Mouse (Mus musculus) MEL (cell line): Measurements from ENCODE around the gene Foxn3. TPM values are rescaled to one million over a fixed set of nuclear protein-coding genes. Genes with fewer than 3 reads are reported as not detected.

ENCODE experiments used
- DNase-seq: peaks from one replicate; pipeline ENCODE4 v3.0.0; 2011; ENCODE audit warnings: low read depth, low spot score
- H3K27ac ChIP-seq: 2 replicates; pipeline ENCODE4 v1.5.1; 2012; ENCODE audit warnings: low read depth, mild to moderate bottlenecking, control low read depth, low read length, moderate library complexity; ENCODE audit not compliant: control insufficient read depth
- H3K27me3 ChIP-seq, 2 experiments: fragments of 150-350 bp in 1 of 2; sonication (generic) in 1 of 2; 2 replicates each; pipeline ENCODE4 v1.6.1; 2012; ENCODE audit warnings: low read length in 2 of 2, mild to moderate bottlenecking in 2 of 2, improper control_type of control experiment in 1 of 2, moderate library complexity in 1 of 2; ENCODE audit not compliant: insufficient read depth in 2 of 2, control insufficient read depth in 1 of 2
- H3K36me3 ChIP-seq, 2 experiments: 2 replicates each; pipeline ENCODE4 v1.6.1; 2012 to 2014; ENCODE audit warnings: low read length in 2 of 2, improper control_type of control experiment in 1 of 2, inconsistent platforms in 1 of 2, mild to moderate bottlenecking in 1 of 2; ENCODE audit not compliant: insufficient read depth in 2 of 2, control insufficient read depth in 1 of 2
- H3K4me1 ChIP-seq, 2 experiments: fragments of 150-350 bp in 1 of 2; sonication (generic) in 1 of 2; 2 replicates each; pipeline ENCODE4 v1.6.1; 2012; ENCODE audit warnings: low read length in 2 of 2, improper control_type of control experiment in 1 of 2, mild to moderate bottlenecking in 1 of 2; ENCODE audit not compliant: insufficient read depth in 2 of 2, control insufficient read depth in 1 of 2
- H3K4me3 ChIP-seq, 2 experiments: fragments of 150-350 bp in 1 of 2; sonication (generic) in 1 of 2; 2 replicates each; pipeline ENCODE4 v1.5.1; 2012; ENCODE audit warnings: low read depth in 2 of 2, low read length in 2 of 2, mild to moderate bottlenecking in 2 of 2, moderate library complexity in 2 of 2, control low read depth in 1 of 2, improper control_type of control experiment in 1 of 2; ENCODE audit not compliant: control insufficient read depth in 1 of 2, insufficient read depth in 1 of 2
- H3K79me2 ChIP-seq: 2 replicates; pipeline ENCODE4 v1.6.1; 2012; ENCODE audit warnings: mild to moderate bottlenecking, low read length, moderate library complexity; ENCODE audit not compliant: control insufficient read depth, poor library complexity, insufficient read depth
- H3K9ac ChIP-seq: 2 replicates; pipeline ENCODE4 v1.6.1; 2012; ENCODE audit warnings: low read depth, mild to moderate bottlenecking, control low read depth, low read length, moderate library complexity; ENCODE audit not compliant: control insufficient read depth, poor library complexity, severe bottlenecking
- H3K9me3 ChIP-seq: fragments of 150-350 bp; sonication (generic); replicated peaks from 2 replicates; pipeline ENCODE4 v1.6.1; 2012; ENCODE audit warnings: mild to moderate bottlenecking, low read length, improper control_type of control experiment, moderate library complexity; ENCODE audit not compliant: insufficient read depth
- CHD1 ChIP-seq: IDR thresholded peaks from 2 replicates; pipeline ENCODE4 v1.6.1; 2012; ENCODE audit warnings: low read depth, mild to moderate bottlenecking, inconsistent platforms, low read length, improper control_type of control experiment
- CTCF ChIP-seq, 3 experiments: IDR thresholded peaks in 2 of 3; conservative IDR thresholded peaks in 1 of 3; 2 replicates each; pipeline ENCODE4 v1.5.1; 2011 to 2012; ENCODE audit warnings: low read length in 3 of 3, low read depth in 2 of 3, mild to moderate bottlenecking in 2 of 3, improper control_type of control experiment in 1 of 3, inconsistent platforms in 1 of 3, mixed read lengths in 1 of 3, moderate library complexity in 1 of 3; ENCODE audit not compliant: control insufficient read depth in 1 of 3, insufficient read depth in 1 of 3, poor library complexity in 1 of 3, severe bottlenecking in 1 of 3
- ETS1 ChIP-seq: IDR thresholded peaks from 2 replicates; pipeline ENCODE4 v1.6.1; 2012; ENCODE audit warnings: low read depth, mild to moderate bottlenecking, inconsistent platforms, low read length, improper control_type of control experiment, moderate library complexity
- GATA1 ChIP-seq: IDR thresholded peaks from 2 replicates; pipeline ENCODE4 v1.6.1; 2011; ENCODE audit warnings: low read depth, low read length, improper control_type of control experiment
- HCFC1 ChIP-seq: IDR thresholded peaks from 2 replicates; pipeline ENCODE4 v1.6.1; 2012; ENCODE audit warnings: low read depth, mild to moderate bottlenecking, inconsistent platforms, low read length, improper control_type of control experiment, moderate library complexity
- JUND ChIP-seq: IDR thresholded peaks from 2 replicates; pipeline ENCODE4 v1.6.1; 2011; ENCODE audit warnings: low read depth, mild to moderate bottlenecking, improper control_type of control experiment, low read length
- KAT2A ChIP-seq: conservative IDR thresholded peaks from 2 replicates; pipeline ENCODE4 v1.6.1; 2012; ENCODE audit warnings: low read depth, low read length, improper control_type of control experiment, inconsistent platforms
- MAFK ChIP-seq: IDR thresholded peaks from 2 replicates; pipeline ENCODE4 v1.6.1; 2011; ENCODE audit warnings: low read depth, mild to moderate bottlenecking, low read length, improper control_type of control experiment, borderline replicate concordance
- MAX ChIP-seq: IDR thresholded peaks from 2 replicates; pipeline ENCODE4 v1.6.1; 2011; ENCODE audit warnings: low read length, improper control_type of control experiment
- MAZ ChIP-seq: IDR thresholded peaks from 2 replicates; pipeline ENCODE4 v1.6.1; 2012; ENCODE audit warnings: low read depth, mild to moderate bottlenecking, inconsistent platforms, low read length, improper control_type of control experiment
- MXI1 ChIP-seq: IDR thresholded peaks from 2 replicates; pipeline ENCODE4 v1.6.1; 2011; ENCODE audit warnings: mild to moderate bottlenecking, low read depth, low read length, improper control_type of control experiment
- NRF1 ChIP-seq: IDR thresholded peaks from 2 replicates; pipeline ENCODE4 v1.6.1; 2014; ENCODE audit warnings: low read depth, mild to moderate bottlenecking, inconsistent platforms, low read length, improper control_type of control experiment, moderate library complexity; ENCODE audit not compliant: poor library complexity, insufficient read depth, severe bottlenecking
- POLR2A ChIP-seq, 2 experiments: IDR thresholded peaks; 2 replicates each; pipeline ENCODE4 v1.6.1; 2011 to 2012; ENCODE audit warnings: low read length in 2 of 2, mild to moderate bottlenecking in 2 of 2, control low read depth in 1 of 2, improper control_type of control experiment in 1 of 2, low read depth in 1 of 2, moderate library complexity in 1 of 2; ENCODE audit not compliant: control insufficient read depth in 1 of 2, insufficient read depth in 1 of 2, poor library complexity in 1 of 2
- RCOR1 ChIP-seq: IDR thresholded peaks from 2 replicates; pipeline ENCODE4 v1.6.1; 2012; ENCODE audit warnings: low read depth, mild to moderate bottlenecking, inconsistent platforms, low read length, improper control_type of control experiment
- TBP ChIP-seq: IDR thresholded peaks from 2 replicates; pipeline ENCODE4 v1.8.0; 2011; ENCODE audit warnings: low read depth, low read length, improper control_type of control experiment
- UBTF ChIP-seq: IDR thresholded peaks from 2 replicates; pipeline ENCODE4 v1.6.1; 2012; ENCODE audit warnings: low read depth, mild to moderate bottlenecking, inconsistent platforms, low read length, improper control_type of control experiment, moderate library complexity, borderline replicate concordance; ENCODE audit not compliant: insufficient read depth
- USF2 ChIP-seq, 2 experiments: IDR thresholded peaks; 2 replicates each; pipeline ENCODE4 v1.6.1; 2011 to 2012; ENCODE audit warnings: improper control_type of control experiment in 2 of 2, low read length in 2 of 2, borderline replicate concordance in 1 of 2, inconsistent platforms in 1 of 2, low read depth in 1 of 2, mild to moderate bottlenecking in 1 of 2; ENCODE audit not compliant: insufficient read depth in 1 of 2
- ZC3H11A ChIP-seq: IDR thresholded peaks from 2 replicates; pipeline ENCODE4 v1.6.1; 2012; ENCODE audit warnings: low read depth, mild to moderate bottlenecking, inconsistent platforms, low read length, improper control_type of control experiment
- polyA plus RNA-seq, 2 experiments: library from polyadenylated mRNA; stranded (reverse) in 1 of 2; unstranded in 1 of 2; fragments of >175 nt in 1 of 2; fragments of >200 nt in 1 of 2; gene quantifications; 2 replicates each; pipeline versions ENCODE4 v1.2.1 to v1.2.4; 2012; ENCODE audit warnings: low replicate concordance in 2 of 2, low read depth in 1 of 2; ENCODE audit not compliant: insufficient read length in 2 of 2, insufficient read depth in 1 of 2, missing spikeins in 1 of 2
- total RNA-seq: library from RNA; depleted of rRNA; stranded (reverse); fragments of 300-350 nt; gene quantifications from 2 replicates; pipeline ENCODE4 v1.2.3, GENCODE M21; 2012

Gene Foxn3
- total and polyA plus RNA-seq, 3 experiments: 15.5 to 22.8 TPM; not detected in 1

DNA sequence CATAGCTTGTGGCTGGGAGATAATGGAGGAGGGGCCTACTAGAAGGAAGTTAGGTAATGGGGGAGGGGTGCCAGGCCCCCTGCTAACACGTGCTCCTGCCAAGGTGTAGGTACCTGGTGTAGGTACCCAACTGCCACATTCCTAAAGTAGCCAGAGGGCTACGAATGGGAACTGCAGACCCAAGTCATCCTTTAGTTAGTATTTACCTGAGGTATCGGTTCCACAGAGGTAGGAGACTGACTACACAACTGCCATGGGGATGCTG lies 226.3 kb downstream of the Foxn3 start:
- Histone ChIP-seq H3K27ac (no peak overlapping the region), H3K36me3 (no peaks in the 10 kb centered on the region), H3K4me3 (no peak overlapping the region), H3K27me3 (no peaks in the 10 kb centered on the region), H3K79me2 (no peaks in the 10 kb centered on the region), H3K9me3 (no peaks in the 10 kb centered on the region), H3K9ac (no peak overlapping the region), H3K4me1 (peaks cover 0 to 3% of the 10 kb centered on the region in 2 experiments; a peak in 1 of 4 replicates)
- no peak for DNase-seq
- no peak for TF ChIP-seq ETS1

DNA sequence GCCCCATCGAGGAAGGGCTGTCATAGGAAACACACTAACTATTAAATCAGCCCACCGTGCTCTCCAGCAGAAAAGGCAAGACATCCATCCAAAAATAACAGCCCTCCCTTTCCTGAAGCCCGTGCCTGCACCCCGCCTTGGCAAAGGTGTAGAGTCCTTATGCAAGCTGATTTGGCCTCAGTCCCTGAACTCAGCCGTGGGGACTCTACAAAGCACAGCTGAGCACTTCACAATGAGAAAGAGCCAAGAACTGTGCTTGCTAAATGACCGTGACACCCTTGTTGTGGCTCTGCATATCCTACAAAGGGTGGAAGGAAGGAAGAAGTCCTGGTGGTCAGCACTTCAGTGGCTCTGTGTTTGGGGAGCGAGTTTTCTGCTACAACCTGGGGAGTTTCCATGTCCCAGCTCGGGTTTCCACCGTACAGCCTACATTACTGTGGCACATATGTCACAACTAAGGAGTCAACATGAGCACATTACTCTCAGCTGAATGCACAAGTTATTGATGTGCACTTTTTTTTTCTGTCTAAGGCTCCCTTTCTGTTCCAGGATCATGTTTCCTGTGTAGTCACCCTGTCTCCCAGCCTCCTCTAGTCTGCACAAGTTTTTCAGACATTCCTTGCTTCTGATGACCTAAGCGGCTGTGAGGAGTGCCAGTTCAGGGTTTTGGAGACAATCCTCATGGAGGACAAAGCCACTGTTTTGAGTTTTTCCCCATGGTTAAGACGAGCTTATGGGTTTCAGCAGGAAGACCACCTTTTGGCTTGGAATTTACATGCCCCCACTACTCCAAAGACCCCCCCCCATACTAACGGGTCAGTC lies 226.8 kb downstream of the Foxn3 start:
- no peak for DNase-seq
- Histone ChIP-seq H3K9me3 (no peaks in the 10 kb centered on the region), H3K9ac (no peak overlapping the region), H3K36me3 (peaks cover 0 to 4% of the 10 kb centered on the region in 2 experiments; a peak in 2 of 4 replicates), H3K27me3 (no peaks in the 10 kb centered on the region), H3K4me3 (no peak overlapping the region), H3K27ac (no peak overlapping the region), H3K4me1 (peaks cover 0 to 9% of the 10 kb centered on the region in 2 experiments; a peak in 3 of 4 replicates), H3K79me2 (no peaks in the 10 kb centered on the region)
- TF ChIP-seq GATA1: no peak
- TF ChIP-seq USF2 (IDR thresholded peaks at IDR 0.05; ENCODE audit: borderline replicate concordance in 1 of 2, insufficient read depth in 1 of 2, low read depth in 1 of 2, low read length in 2 of 2): no peak
- TF ChIP-seq POLR2A (IDR thresholded peaks at IDR 0.05; ENCODE audit: control insufficient read depth in 1 of 2, insufficient read depth in 1 of 2, low read depth in 1 of 2, low read length in 2 of 2, poor library complexity in 1 of 2): no peak
- TF ChIP-seq UBTF: no peak
- no peak for TF ChIP-seq RCOR1
- TF ChIP-seq CTCF (IDR thresholded peaks at IDR 0.05 in 2 of 3, conservative IDR thresholded peaks at IDR 0.05 in 1 of 3; ENCODE audit: control insufficient read depth in 1 of 3, insufficient read depth in 1 of 3, low read depth in 2 of 3, low read length in 3 of 3, poor library complexity in 1 of 3, severe bottlenecking in 1 of 3): no peak
- TF ChIP-seq NRF1: no peak
- TF ChIP-seq MAZ: no peak
- no peak for TF ChIP-seq MAX
- TF ChIP-seq KAT2A: no peak
- no peak for TF ChIP-seq MXI1
- no peak for TF ChIP-seq ZC3H11A
- no peak for TF ChIP-seq TBP
- TF ChIP-seq JUND: no peak
- no peak for TF ChIP-seq MAFK
- TF ChIP-seq CHD1: no peak
- no peak for TF ChIP-seq HCFC1
